Mouse (Mus musculus) right cerebral cortex, postnatal 25 days (tissue): ENCODE data around the gene Rasgrp1.
A peak's percentile ranks its signal among the peaks of the same experiment; 100 is the strongest.

ENCODE experiments used
- DNase-seq: peaks from one replicate; pipeline ENCODE4 v3.0.0; 2022

Rasgrp1 gene

GRCm38 (mm10) chr2:117342547-117343239, at the start of gene Rasgrp1:
Gene Rasgrp1, minus strand, starts transcription at chr2:117343001.
- DNase-seq = peak; percentile 75

GRCm38 (mm10) chr2:117389925-117390892, 47.4 kb upstream of the Rasgrp1 start:
- peak; percentile 40 for DNase-seq

DNA sequence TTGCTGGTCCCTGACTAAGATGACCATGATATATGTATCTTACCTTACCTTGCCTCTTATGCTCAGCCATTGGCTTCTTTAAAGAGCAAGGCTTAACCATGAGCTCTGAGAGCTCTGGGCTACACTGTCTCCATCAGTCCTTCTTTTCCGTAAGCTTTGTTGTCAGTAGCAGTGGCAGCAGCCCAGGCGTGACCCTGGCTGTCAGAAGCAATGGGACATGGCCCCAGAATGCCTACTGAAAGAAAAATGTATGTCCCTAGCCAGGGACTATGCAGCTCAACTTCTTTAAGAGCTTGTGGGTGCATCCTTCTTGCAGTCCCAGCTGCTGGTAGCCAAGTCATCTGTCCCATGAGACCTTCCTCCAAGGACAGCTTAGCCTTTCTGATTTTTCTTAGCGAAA, 46.7 kb upstream of the Rasgrp1 start:
- no peak for DNase-seq

- DNase-seq = peak; percentile 17
These were observed 45.3 kb upstream of the Rasgrp1 start for GRCm38 (mm10) chr2:117388121-117388520.

GRCm38 (mm10) chr2:117386981-117387705, 44.3 kb upstream of the Rasgrp1 start:
- peak; percentile 72 for DNase-seq

GRCm38 (mm10) chr2:117386036-117386590, 43.3 kb upstream of the Rasgrp1 start:
- DNase-seq = peak; percentile 36

DNA sequence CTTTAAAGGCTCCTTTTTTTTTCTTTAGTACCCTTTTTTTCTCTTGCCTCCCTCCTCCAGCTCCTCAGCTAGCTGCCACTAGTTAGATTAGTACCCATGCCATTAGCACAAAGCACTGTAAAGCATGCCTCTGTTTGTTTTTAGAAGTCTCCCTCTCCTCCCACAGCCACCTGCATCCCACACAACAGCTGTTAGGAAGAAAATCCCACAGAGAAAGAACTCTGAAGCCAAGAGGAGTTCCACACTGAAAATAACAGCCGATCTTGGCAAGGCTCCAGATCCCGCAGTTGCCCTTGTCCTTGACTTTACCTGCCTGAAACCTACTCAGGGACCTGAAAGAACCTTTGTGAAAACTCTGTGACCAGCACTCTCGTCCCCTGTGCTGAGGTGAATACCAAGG, 38.5 kb upstream of the Rasgrp1 start:
- DNase-seq = peak; percentile 53

DNA sequence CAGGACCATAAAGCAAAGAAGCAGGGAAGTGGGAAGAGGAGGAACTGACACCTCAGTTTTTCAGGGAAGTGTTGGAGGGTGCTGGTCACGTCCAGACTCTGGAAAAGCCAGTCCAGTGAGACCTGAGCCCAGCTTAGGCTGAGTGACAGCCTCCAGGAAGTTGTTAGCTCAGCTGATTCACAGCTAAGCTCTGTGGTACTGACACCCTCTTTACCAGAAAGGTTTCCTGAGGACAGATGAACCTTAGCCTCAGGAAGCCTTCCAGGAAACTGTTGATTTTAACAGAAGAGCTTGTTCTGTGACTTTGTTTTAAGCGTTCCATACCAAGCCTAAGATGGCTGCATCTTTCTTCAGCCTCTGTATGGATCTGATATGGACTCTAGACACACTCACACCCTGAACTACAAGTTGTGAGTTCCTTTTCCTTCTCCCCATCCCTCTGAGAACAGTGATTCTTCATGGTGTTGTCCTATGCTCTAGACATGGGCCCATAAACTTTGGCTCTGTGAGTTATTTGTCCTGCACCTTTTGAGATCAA, 31.6 kb upstream of the Rasgrp1 start:
- DNase-seq = no peak

DNA sequence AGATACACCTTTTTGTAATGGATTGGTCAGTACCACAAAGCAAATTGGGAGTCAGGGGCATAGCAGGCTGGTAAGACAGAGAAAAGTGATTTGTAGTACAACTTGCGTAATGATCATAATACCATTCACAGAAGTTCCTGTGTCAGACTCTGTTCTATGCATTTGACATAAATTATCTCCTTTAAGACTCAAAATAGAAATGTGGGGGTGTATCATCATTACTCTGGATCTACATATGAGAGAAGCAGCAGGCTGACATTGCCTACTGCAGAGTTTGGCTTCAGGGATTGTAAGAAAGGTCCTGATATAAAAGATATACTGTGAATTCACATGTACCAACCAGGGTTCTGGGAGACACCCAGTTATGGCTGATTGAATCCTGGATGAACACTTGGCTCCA, 28.9 kb upstream of the Rasgrp1 start:
- DNase-seq = no peak

DNA sequence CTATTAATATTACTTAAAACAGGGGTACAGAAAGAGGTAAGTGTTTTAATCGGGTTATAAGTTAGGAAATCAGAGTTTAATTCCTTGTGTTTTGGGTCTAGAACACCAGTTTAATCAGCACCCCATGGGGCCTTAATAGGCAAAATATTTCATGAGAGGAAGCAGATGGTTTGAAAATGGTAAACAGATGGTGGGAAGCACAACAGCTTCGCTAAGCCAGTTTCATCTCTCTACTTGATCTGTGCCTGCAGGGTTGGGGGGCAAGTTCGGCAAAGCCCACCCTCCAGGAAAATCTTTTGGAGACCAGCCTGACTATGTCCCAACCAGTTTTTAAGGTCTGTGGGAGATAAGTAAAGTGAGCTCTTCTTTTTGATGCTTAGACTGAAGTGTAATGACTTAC, 23.7 kb upstream of the Rasgrp1 start:
- no peak for DNase-seq

GRCm38 (mm10) chr2:117364056-117364455, 21.3 kb upstream of the Rasgrp1 start:
- DNase-seq = no peak

GRCm38 (mm10) chr2:117357939-117358338, 15.1 kb upstream of the Rasgrp1 start:
- DNase-seq = no peak

DNA sequence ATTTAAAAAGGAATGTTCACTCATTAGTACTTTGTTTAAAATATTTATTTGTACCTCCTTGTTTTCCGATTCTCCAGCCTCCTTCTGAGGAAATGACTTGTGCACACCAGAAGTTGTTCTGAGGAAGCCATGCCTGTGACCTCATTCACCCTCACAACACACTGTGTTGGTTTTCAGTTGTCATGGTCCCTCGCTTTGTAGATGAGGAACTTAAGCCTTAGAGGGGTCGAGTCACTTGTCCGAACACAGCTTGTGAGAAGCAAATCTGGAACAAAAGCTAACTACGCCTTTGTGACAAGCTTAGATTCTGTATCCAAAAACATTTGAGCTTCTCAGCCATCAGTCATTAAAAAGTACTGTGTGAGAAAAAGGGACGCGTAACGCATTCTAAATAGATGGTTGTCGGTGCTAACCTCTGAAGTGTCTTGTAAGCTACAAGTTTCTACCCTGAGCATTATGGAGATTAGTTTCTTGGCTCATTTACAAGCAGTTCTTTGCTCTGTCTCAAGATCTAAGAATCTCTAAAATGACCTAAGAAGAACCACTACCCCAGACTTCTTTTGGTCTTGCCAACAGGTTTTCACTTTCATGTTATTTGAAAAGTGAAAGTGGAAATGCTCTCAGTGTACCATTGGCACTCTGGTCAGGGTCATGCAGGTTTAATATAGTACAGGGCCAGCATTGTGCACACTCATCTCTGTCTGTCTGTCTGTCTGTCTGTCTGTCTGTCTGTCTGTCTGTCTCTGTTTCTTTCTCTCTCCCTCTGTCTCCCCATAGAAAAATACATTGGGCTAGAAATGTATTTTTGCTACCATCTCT, 9.7 kb upstream of the Rasgrp1 start:
- no peak for DNase-seq

GRCm38 (mm10) chr2:117350138-117350537, 7.3 kb upstream of the Rasgrp1 start:
- DNase-seq = no peak

- DNase-seq = no peak
These were observed 431 bp upstream of the Rasgrp1 start for GRCm38 (mm10) chr2:117343240-117343624.

DNA sequence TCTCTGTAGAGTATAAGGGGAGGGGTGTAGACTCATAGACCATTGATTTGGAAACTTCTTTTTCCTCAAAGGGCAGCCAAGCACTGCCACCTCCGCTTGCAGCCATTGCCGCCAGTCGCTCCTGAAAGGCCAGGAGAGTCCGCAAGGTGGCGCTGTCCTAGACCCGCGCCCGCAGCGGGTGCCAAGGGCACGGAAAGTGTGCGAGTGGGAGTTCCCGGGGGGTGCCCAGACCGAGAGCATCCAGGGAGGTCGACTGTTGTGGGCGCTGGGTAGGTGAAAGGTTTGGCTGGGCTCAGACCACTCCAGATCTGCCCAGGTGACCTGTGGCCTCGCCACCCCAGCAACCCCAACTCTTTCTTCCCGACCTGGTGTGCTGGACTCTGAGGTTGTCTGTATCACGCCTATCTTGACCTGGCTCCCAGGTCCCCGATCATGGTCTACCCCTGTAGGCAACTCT, 683 bp downstream of the Rasgrp1 start:
- peak; percentile 78 for DNase-seq

- peak; percentile 36 for DNase-seq
These were observed 4.3 kb downstream of the Rasgrp1 start for GRCm38 (mm10) chr2:117338501-117338900.

- DNase-seq = no peak
These were observed 4.9 kb downstream of the Rasgrp1 start for GRCm38 (mm10) chr2:117337902-117338301.

DNA sequence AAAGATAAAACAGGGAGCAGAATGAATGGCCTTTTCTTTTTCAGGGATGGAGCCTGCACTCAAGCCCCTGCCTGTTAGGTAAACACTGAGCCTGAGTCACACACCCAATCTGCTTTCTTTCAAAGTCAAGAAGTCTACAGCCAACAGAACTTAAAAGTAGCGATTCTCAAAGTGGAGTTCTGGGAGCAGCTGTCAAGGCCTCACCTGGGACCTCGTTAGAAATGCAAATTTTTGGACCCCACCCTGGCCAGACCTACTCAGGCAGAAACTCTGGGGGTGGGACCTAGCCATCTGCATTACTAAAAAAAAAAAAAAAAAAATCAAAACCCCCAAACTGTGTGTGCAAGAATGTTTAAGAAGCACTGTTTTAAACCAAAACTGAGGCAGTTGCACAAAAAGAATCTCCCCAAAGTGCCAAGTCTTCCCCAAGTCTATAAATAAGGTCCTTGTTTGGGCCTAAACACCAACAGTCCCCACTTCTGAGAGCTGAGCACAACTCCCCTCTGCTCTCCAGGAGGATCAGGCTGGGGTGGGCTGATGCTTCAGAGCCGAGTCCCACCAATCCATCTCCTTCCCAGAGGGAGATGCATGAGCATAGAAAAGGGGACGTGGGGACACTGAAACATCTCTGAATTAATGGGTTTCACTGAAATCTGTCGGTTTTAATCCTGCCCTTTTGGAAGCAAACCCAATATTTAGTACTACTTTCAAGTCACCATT, 5.7 kb downstream of the Rasgrp1 start:
- no peak for DNase-seq

GRCm38 (mm10) chr2:117335552-117336188, 7.1 kb downstream of the Rasgrp1 start:
- no peak for DNase-seq
